Mouse (Mus musculus) heart, postnatal 25 days (tissue): ENCODE results near the gene Xpr1. TPM values are rescaled to one million over a fixed set of nuclear protein-coding genes. Genes with fewer than 3 reads are reported as not detected.

Source experiments
- DNase-seq: peaks from one replicate; pipeline ENCODE4 v3.0.0; 2022; ENCODE audit warnings: low spot score
- intact Hi-C: fragments of 180-260 bp; cut with DNase I; formaldehyde crosslinking; loops from one replicate; pipeline ENCODE4 v1.15.1; 2025
- total RNA-seq, 2 experiments: library from RNA; stranded (reverse); gene quantifications; 2 replicates each; pipeline ENCODE4 v1.2.3; 2021

Xpr1 gene
- total RNA-seq, 2 experiments from 2014 or later = 29.3 to 32.1 TPM

DNA sequence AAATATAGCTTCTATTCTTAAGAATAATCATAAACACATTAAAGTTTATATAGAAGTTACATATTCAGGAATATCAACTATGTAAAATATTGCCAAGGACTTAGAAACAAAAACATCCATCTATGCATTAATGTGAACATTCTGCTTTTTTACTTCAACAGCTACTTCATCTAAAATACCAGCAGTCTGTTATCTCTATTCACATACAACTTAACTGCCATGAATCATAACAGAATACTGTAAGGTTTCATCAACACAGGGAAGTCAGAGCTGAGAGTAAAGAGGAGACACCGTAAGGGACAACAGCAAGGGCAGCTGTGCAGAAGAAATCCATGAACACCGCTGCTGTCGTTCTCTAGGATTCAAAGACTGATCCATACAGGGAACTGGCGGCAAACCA is 69.9 kb downstream of the Xpr1 start:
- DNase-seq = no peak
- intact Hi-C loops = no loop called here

DNA sequence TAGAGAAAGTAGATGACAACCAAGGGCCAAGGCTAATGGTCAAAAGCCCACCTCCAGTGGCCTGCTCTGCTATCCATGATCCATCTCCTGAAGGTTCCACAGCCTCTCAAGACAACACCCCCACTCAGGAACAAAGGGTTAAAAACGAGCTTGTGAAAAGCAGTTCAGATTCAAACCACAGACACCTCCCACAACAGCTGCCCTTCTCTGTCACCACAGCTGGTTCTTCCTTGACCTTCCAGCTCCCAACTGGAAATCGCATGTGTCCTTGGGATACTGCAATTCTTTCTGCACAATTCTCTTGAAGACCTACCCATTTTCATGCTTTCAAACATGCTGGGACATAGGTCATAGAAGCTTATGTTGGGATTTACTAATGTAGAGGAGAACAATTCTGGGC is 73.2 kb downstream of the Xpr1 start:
- intact Hi-C loops = no loop called here
- no peak for DNase-seq

DNA sequence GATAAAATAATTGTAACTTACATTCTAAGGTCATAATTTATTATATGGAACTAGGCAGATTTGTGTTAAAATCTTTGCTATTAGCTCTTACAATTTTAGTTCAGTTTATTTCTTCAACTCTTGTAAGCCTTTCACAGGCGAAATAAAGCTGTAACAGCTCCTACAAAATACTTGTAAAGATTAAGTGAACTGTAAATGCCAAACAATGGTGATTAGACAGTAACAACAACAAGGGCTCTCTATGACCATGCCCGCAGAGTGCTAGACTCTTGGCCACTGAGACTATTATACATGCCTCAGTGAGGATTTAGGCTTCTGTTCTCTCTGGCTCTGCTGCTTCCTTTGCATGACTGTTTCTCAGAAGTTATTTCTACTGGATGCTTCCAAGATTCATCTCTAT is 77.6 kb downstream of the Xpr1 start:
- intact Hi-C loops = loop anchor here (5.0 kb wide), 1 partner anchor 53 kb away; no protein-coding TSS in a partner anchor
- no peak for DNase-seq

DNA sequence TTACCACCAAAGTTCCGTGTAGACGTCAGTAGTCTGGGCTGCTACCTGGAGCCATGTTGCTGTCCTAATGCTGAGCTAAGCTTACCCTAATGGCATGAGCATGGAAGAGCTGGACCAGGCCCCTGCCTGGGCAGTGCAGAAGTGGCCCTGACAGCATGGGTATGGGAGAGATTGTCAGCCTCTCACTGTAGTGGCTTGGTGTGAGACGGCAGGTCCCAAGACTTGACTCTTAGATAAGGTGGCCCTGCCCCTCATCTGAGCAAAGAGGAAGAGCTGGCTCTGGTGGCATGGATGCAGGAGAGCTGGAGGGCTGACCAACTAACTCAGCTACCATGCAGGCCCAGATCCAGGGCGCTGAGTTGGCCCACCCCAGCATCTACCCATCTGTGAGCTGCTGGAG is 79.9 kb downstream of the Xpr1 start:
- DNase-seq = no peak
- intact Hi-C loops = loop anchor here (5.0 kb wide), 1 partner anchor 55 kb away; no protein-coding TSS in a partner anchor

DNA sequence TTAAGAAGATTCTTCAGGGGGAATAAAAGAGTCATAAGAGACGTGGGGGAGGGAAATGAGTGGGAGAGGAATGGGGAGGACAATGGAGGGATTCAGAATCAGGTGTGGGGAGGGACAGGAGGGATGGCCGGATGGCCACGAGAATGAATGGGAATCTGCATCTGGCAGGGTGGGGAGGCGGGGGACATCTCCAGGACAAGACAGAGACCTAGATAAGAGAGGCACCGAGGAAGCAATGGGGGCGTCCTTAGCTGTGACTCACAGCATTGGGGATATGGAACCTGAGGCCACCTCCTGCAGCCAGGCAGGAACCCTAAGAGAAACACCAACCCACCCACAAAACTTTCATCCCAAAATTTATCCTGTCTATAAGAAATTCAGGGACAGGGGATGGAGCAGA is 81.3 kb downstream of the Xpr1 start:
- intact Hi-C loops = loop anchor here (5.0 kb wide), 1 partner anchor 56 kb away; no protein-coding TSS in a partner anchor
- no peak for DNase-seq

DNA sequence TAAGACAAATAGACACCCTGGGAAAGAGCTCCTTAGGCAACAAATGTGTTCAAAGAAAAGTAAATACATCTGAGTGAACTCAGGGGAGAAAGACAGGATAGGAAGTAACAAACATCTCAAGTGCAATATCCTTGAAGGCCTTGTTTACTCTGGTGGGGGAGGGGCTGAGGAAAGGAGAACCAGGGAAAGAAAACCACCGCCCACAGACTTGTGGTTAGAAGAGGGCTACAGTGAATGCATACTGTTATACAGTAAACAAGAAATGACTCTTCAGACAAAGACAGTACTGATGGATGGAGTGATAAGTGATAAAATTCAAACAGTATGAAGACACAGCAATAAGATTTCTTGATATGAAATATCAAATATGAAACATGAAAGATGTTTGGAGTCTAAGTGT is 95.0 kb downstream of the Xpr1 start:
- no peak for DNase-seq
- intact Hi-C loops = no loop called here

DNA sequence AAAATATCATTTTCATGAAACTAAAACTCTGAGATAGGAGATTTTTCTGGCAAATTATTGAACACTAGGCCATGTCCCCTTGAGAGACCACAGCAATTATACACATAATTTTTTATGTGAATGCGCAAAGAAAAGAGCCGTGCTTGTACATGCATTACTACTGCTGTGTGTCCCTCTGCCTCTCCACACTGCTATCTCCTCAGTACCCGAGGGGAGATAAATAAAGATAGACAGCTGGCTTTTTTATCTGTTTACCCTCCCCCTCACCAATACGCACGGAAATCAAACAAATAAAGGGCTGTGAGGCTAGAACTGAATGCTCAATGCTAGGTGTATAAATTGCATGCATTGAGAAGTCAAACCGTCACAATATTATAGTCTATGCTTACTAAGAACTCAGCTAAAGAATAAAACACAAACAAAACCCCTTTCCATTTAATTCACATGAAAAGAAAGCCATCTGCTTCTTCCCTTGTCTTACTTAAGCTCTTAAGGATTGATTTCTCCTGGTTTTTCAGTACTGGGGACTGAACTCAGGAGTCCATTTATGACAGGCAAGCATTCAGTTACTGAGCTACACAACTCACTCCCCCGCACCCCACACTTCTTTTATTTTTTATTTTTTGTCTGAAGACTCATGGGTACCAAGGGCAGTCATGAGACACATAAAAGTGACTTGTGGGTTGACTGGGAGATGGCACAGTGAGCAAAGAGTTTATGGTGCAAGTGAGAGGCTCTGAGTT is 97.0 kb downstream of the Xpr1 start:
- intact Hi-C loops = no loop called here

DNA sequence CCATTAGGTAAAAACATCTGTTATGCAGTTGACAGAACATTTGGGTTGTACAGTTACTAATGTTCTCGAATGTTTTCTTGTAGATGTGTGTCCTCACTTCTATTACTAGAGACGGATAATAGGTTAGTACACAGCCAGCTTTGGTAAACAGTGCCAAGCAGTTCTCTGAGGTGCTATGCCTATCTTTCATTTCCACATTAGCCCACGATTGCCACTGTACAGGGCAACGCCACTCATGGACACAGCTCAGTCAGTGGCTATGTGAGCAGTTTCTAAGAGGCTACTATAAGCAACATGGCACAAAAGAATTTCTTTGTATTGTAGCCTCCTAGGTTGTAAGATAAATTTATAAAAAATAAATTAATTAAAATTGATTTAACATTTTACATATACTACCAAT is 97.7 kb downstream of the Xpr1 start:
- intact Hi-C loops = no loop called here
- DNase-seq = no peak

More for the DNA sequence above, 97.0 kb downstream of the Xpr1 start:
- DNase-seq = no peak

DNA sequence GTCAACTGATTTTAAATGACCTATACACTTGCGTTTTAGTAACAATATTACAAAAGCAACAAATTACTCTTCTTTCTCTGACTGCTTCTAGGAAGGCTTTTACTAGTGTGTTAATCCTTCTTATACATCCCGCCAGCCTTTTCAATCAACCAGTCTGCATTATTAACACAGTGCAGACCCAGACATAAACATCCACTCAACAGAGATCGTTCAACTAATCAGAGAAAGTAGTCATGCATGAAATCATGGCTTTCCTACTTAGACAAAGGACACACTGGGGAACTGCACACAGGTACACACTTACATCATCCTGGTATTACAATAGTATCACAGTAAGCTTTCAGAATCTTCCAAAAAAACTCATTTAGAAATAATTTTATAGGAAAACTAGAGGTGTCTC is 105.5 kb downstream of the Xpr1 start:
- no peak for DNase-seq
- intact Hi-C loops = no loop called here

DNA sequence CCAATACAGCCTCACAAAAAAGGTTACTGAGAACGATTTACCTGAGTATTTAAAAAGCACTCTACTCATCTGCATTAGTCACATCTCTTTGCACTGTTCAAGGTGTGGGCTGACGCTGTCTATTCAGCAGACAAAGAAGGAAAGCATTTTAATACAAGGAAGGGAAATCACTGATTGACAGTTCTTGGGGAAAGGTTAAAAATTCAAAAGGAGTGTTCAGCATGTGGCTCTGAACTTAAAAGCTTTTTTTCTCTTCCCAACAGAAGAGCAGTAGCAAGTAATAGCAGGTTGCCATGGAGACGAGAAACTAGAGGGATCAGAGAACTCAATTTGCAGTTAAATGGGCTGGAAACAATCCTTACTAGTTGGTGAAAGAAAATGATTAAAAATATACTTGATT is 110.3 kb downstream of the Xpr1 start:
- intact Hi-C loops = no loop called here
- DNase-seq = no peak

DNA sequence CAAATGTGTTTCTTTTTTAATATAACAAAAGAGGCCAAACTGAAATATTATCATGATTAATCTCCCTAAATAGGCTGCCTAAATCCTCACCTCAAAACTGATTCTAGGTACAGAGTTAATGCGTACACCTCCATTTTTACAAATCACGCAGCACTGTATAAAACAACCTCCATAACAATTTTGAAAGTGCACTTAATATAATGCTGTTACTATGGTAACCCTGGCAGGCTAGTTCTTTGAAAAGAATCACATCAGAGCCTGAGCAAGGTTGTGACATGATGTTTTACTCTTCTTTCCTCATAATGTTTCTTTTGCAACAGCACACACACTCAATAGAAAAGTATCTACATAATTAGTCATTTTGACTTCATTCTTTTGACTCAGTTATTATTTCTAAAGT is 113.8 kb downstream of the Xpr1 start:
- intact Hi-C loops = no loop called here
- DNase-seq = no peak

DNA sequence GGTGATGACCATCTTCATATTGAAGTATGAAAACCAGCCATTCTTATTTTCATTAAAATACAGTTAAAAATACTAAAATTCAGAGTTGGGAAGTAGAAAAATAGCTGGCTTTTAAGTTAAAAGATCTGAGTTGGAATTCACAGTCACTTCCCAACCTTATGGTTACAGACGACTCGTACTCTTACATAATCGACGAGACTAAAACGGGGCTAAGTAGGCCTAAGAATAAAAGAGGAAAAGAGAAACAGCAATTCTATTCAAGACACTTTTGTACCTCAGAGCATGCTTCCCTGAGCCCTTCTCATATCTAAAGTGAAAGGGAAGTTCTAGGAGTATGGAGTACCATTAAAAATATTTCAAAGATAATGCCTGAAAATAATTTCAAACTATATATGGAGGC is 119.6 kb downstream of the Xpr1 start:
- intact Hi-C loops = no loop called here
- DNase-seq = no peak

DNA sequence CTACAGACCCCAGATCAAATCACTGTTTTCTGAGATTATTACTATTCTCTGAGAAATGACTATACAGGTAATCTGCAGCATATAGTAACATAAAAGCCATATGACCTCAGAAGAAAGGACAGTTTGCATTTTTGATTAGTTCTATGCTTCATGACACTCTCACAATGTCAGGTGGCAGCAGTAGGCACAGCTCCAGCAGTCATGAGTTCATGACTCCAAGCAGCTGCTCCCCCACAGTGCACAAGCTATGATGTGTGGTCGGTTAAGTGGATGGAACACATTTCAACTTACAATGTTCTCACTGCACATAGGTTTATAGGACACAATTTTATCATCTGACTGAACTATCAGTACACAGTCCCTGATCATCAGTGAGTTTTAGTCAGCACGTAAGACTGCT is 120.0 kb downstream of the Xpr1 start:
- intact Hi-C loops = no loop called here
- no peak for DNase-seq

DNA sequence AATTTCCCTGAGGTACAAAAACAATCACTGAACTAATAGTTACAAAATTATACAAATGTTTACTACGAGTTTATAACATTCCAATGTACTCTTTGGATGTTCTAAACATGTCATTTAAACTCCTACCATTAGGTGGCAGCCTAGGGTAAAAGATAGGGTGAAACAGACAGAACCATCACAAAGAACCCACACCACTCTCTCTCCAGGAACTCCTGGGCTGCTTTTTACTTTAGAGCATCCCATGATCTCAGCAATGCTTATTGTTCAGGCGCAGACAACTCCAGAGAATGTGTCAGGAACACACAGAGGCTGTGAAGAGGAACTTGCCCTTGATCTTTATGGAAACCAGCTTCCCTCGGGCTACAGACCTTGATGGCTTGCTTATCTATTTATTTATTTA is 123.8 kb downstream of the Xpr1 start:
- intact Hi-C loops = loop anchor here (2.0 kb wide), 2 partner anchors 223 to 243 kb away; no protein-coding TSS in a partner anchor
- no peak for DNase-seq

DNA sequence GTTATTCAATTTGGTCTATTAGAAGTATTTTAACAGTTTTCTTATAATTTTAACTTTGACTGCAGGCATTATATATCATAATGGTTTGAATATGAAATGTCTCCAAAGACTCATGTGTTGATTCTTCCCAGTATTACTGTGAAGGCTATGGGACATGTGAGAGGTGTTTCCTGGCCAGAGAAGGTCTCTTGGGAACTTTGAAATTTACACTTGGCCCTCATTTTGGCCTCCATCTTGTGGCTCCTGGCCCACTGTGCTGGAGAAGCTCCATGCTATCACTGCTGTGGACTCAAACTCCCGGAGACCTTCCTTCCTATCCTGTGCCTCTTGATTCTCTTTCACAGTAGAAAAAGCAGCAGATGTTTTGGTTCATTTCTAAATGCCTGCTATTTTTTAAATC is 127.8 kb downstream of the Xpr1 start:
- no peak for DNase-seq

DNA sequence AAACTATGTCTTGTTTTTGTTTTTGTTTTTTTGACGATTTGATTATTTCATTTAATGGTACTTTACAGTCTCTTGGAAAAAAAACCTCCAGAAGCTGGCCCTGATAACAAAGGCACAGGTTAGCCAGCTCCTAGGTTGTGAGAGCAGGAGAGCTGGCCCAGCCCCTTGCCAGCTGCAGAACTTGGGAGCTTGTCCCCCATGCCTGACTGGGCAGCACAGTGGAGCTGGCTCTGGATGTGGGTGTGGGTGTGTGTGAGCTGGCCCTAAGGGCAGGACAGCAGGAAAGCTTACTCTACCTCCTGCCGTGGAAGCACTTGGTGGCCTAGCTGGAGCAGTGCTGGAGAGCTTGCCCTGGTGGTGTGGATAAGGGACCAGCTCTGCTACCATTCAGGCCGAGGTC is 129.2 kb downstream of the Xpr1 start:
- DNase-seq = no peak
- intact Hi-C loops = no loop called here

More for the DNA sequence above, 127.8 kb downstream of the Xpr1 start:
- intact Hi-C loops = no loop called here

DNA sequence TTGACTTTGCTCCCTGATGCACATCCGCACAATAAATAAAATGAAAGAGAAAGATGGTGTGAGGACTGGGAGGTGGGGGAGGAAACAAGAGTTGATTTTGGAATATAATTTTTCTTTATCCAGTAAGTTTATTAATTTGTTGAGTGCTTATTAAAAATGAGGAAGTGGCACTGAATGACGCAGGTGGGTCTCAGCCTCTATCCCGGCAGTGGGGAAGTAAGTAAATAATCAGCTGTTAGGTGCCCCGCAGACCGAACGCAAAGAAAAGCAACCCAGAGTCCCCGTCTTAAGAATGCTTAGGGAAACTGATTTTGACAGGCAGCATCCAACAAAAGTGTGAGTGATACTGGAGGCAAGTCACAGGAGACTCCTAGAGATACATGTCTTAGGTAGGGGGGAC is 133.4 kb downstream of the Xpr1 start:
- intact Hi-C loops = no loop called here
- no peak for DNase-seq

DNA sequence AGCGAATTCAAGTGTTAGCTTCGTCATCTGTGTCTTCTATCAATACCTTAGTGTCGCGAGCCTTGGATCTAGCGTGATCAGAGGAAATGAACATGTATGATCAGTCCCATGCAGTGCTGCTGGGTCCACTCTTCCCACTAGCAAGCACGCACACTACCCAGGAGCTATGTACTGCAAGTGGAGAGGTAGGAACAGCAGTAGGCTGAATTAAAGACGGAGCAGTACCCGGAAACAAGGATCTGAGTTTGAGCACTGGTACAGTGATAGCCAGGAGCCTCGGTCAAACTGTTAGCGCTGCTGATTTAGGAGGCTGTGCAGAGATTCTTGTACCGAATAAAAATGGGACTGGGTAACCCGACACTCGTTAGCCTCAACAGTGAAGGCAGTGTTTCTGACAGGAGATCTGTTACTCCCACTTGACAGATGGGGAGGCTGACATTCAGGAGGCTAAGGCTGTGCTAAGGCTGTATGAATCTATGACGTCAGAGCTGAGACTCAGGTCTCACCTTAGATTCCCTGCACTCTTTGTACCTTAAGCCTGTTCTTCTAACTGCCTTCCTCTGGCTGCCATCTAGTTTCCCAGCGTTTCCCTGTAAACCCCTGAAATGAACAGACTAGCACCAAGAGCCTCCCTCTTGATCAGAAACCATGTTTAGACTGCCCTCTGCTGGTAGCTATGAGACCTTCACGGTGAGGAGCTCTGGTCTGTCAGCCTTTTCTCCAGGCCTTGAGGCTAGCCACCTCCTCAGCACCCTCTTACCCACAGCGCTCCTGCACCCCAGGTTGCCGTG is 136.0 kb downstream of the Xpr1 start:
- intact Hi-C loops = loop anchor here (1.0 to 2.0 kb wide), 2 partner anchors 62 to 256 kb away; no protein-coding TSS in a partner anchor
- DNase-seq = no peak

DNA sequence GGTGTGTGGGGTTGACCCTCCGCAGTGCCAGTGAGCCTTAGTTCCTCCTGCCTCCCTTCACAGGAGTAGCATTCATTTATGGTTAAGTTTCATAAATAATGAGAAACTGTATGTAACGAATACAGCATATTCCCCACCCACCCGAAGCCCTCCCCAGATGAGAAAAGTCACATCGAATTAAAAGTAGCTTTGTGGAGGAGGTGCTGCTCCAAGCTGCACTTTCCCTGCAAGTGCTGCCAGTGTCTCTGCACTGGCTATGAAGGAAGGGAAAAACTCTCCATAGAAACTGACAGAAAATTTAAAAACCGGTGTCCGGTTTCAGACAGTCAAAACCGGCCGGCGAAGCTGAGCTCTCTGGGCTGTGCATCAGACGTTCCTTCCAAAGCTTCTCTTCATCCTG is 136.9 kb downstream of the Xpr1 start:
- DNase-seq = no peak
- intact Hi-C loops = loop anchor here (2.0 kb wide), 1 partner anchor 62 kb away; no protein-coding TSS in a partner anchor

DNA sequence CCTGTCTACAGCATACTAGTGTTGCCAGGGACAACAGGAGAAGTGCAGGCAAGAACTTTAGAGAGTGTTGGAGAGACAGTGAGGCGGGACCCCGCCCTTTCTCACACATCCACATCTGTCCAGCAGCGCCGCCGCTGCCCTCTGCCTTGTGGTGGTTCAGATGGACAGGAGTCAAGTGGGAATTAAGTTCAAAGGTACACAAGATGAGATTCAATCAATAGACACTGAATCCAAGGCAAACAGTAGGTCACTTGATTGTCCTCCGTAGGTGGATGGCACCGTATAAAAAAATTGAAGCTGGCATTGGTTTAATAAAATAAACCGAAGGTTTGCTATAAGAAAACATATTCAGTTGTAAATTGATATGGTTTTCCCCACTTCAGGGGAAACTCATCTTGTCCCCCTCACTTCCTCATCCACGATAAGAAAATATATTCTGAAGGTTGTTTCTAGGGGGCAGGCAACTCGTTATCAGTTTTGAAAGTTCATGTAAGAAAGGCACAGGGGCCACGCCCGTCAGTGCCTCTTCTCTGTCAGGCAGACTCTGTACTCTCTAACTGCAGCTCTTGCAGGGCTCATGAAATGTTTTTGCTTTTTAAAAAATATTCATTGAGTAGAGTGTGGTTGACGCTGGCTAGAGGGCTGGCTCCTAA is 140.7 kb downstream of the Xpr1 start:
- intact Hi-C loops = loop anchor here (10.0 kb wide), 1 partner anchor 482 kb away; no protein-coding TSS in a partner anchor
- DNase-seq = no peak

DNA sequence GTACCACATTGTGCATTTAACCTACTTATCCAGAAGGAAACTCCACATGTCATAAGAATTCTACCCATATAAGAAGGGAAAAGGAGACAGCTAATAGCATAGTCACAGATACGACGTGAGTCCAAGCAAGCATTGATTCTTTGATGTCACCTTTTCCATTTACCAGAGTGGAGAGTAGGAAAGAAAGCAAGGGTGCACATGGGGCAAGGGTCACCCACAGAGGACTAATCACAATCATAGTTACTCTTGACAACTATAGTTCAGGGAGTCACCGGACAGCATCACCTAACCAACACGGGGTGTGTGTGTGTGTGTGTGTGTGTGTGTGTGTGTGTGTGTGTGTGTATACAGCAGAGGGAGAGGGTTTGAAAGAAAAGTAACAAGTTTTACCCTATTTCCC is 141.4 kb downstream of the Xpr1 start:
- no peak for DNase-seq
- intact Hi-C loops = loop anchor here (10.0 kb wide), 1 partner anchor 481 kb away; no protein-coding TSS in a partner anchor
